Mouse (Mus musculus): ENCODE data around the gene Plac9a. TPM values are rescaled to one million over a fixed set of nuclear protein-coding genes. Genes with fewer than 3 reads are reported as not detected.

The Plac9a gene
- total and polyA plus RNA-seq, 2 experiments from 2014 or later = not detected

DNA sequence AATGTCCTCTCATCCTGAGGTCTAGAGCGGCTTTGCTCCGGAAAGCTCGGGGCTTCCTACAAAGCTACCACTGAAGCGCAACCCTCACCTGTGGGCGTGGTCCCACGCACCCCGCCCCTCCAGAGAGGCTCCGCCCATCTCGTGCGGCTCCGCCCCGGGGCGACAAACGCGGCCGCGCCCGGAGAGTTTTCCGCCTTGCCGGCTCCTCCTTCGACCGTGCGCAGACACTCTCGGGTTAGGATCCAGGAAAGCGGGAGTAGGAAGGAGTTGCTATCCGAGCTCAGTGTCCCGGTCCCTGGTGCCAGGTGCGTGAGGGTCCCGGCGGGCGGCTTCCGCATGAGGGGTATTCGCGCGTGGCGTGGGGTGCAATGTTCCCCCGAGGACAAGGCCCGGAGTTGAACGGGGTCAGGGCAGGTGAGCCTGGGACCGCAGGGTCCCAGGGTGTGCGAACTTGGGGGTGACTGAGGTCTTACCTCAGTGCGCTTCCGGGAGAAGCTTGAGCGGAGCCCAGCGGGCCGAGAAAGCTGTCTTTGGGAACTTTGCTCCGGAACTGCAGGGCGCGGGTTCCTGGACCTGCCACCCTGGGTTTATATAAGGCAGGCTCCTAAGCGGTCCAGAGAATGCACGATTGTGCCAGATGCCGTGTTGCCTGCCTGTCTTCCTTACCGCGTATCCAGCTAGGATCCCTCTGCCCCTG lies 60.8 kb downstream of the Plac9a start, which contains the start of gene Anxa11:
Gene Anxa11 (plus strand): TSS at position 166 of the 697 bp plus-strand sequence.
- Histone ChIP-seq H3K4me2 (ENCODE audit: low read depth, low read length, poor library complexity, severe bottlenecking) (peak within 1 kb of the TSS; percentile 91), H3K27ac (ENCODE audit: low read depth, low read length) (no peak within 1 kb of the TSS), H3K36me3 (ENCODE audit: insufficient read depth, low read length) (no peaks in the 10 kb centered on the region), H3K4me3 (ENCODE audit: low read depth, low read length) (peak within 1 kb of the TSS; percentile 41), H3K27me3 (ENCODE audit: insufficient read depth, low read length) (peaks cover 27% of the 10 kb centered on the region), H3K4me1 (ENCODE audit: insufficient read depth, low read length) (peaks cover 3% of the 10 kb centered on the region; the same call in 1 of the 2 replicates), H3K9ac (replicated peaks; ENCODE audit: low read length, poor library complexity, severe bottlenecking) (no peak within 1 kb of the TSS; the same call in 1 of the 2 replicates), H3K9me3 (ENCODE audit: low read length) (no peaks in the 10 kb centered on the region)
- ATAC-seq (ENCODE audit: low FRiP score) = no peak
- peak; percentile 12 for DNase-seq (ENCODE audit: low spot score)
- TF ChIP-seq CTCF (IDR thresholded peaks at IDR 0.05) = no peak
- under 1% methylated on average over 54 of the region's 54 CpGs for WGBS

DNA sequence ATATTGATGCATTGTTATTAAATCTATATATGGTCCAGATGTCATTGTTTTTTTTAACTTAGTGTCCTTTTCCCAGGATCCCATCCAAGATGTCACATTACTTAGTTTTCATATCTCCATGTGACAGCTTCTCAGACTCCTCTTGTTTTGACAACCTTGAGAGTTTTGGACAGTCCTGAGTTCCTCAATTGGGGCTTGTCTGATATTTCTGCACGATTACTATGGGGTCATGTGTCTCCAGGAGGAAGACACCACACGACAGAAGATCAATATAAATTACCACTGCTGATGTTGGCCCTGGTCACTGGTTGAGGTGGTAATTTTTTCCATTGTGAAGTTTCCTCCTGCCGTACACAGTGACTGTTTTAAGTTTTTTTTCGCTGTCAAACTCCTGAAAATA lies 61.3 kb downstream of the Plac9a start:
- Histone ChIP-seq H3K36me3 (ENCODE audit: insufficient read depth, low read length) (no peaks in the 10 kb centered on the region), H3K4me1 (ENCODE audit: insufficient read depth, low read length) (peaks cover 3% of the 10 kb centered on the region; the same call in 1 of the 2 replicates), H3K27ac (ENCODE audit: low read depth, low read length) (no peak overlapping the region), H3K9ac (replicated peaks; ENCODE audit: low read length, poor library complexity, severe bottlenecking) (no peak overlapping the region), H3K4me3 (ENCODE audit: low read depth, low read length) (peak overlapping the region; percentile 41), H3K4me2 (ENCODE audit: low read depth, low read length, poor library complexity, severe bottlenecking) (peak overlapping the region; percentile 91), H3K9me3 (ENCODE audit: low read length) (no peaks in the 10 kb centered on the region), H3K27me3 (ENCODE audit: insufficient read depth, low read length) (peaks cover 27% of the 10 kb centered on the region)
- DNase-seq (ENCODE audit: low spot score) = no peak
- no peak for ATAC-seq (ENCODE audit: low FRiP score)
- no peak for TF ChIP-seq CTCF (IDR thresholded peaks at IDR 0.05)
- under 1% methylated on average over 4 of the region's 4 CpGs for WGBS

DNA sequence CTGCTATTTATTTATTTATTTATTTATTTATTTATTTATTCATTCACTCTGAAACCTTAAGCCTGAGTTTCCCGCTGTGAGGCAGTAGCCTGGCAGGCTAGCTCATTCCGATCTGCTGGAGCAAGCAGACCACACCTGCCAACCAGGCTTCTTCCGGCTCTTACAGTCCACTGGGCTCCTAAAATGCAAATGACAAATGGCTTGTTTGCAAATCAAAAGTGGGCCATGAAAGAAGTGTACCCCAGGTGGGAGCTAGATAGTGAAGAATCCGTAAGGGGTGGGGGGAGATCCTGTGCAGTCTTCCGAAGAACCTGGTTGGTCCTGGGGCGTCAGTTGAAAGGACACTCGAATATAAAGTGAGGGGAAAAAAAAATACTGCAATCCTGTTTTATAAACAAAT lies 61.9 kb downstream of the Plac9a start:
- H3K9me3 ChIP-seq (ENCODE audit: low read length) = no peaks in the 10 kb centered on the region
- no peaks in the 10 kb centered on the region for H3K36me3 ChIP-seq (ENCODE audit: insufficient read depth, low read length)
- H3K4me1 ChIP-seq (ENCODE audit: insufficient read depth, low read length) = peaks cover 3% of the 10 kb centered on the region; the same call in 1 of the 2 replicates
- no peak overlapping the region for H3K9ac ChIP-seq (replicated peaks; ENCODE audit: low read length, poor library complexity, severe bottlenecking)
- WGBS = 15% methylated on average over 7 of the region's 7 CpGs
- H3K27me3 ChIP-seq (ENCODE audit: insufficient read depth, low read length) = peaks cover 27% of the 10 kb centered on the region
- ATAC-seq (ENCODE audit: low FRiP score) = no peak
- H3K27ac ChIP-seq (ENCODE audit: low read depth, low read length) = no peak overlapping the region
- H3K4me3 ChIP-seq (ENCODE audit: low read depth, low read length) = no peak overlapping the region
- H3K4me2 ChIP-seq (ENCODE audit: low read depth, low read length, poor library complexity, severe bottlenecking) = no peak overlapping the region
- TF ChIP-seq CTCF (IDR thresholded peaks at IDR 0.05) = no peak
- DNase-seq (ENCODE audit: low spot score) = no peak

DNA sequence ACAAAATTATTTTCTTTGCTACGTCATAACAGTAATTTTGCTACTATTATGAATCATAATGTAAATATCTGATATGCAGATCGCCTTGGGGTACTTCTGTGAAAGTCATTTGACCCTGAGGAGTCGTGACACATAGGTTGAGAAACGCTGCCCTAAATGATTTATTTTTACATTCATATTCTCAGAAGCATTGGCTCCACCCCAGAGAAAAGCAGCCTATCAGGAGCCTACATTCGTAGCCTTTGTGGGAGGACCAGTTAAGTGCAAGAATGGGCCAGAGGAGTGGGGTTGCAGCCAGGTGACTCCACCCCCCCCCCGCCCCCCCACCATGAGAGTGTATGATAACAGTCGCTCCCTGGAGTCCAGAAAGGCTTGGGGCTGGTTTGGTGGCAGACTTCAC lies 63.1 kb downstream of the Plac9a start:
- H3K27ac ChIP-seq (ENCODE audit: low read depth, low read length) = no peak overlapping the region
- H3K4me2 ChIP-seq (ENCODE audit: low read depth, low read length, poor library complexity, severe bottlenecking) = no peak overlapping the region
- no peak overlapping the region for H3K4me3 ChIP-seq (ENCODE audit: low read depth, low read length)
- ATAC-seq (ENCODE audit: low FRiP score) (no peak), DNase-seq (ENCODE audit: low spot score) (no peak)
- peaks cover 3% of the 10 kb centered on the region; the same call in 1 of the 2 replicates for H3K4me1 ChIP-seq (ENCODE audit: insufficient read depth, low read length)
- WGBS = 82% methylated on average over 7 of the region's 7 CpGs
- H3K9me3 ChIP-seq (ENCODE audit: low read length) = no peaks in the 10 kb centered on the region
- no peaks in the 10 kb centered on the region for H3K36me3 ChIP-seq (ENCODE audit: insufficient read depth, low read length)
- no peak for TF ChIP-seq CTCF (IDR thresholded peaks at IDR 0.05)
- no peak overlapping the region for H3K9ac ChIP-seq (replicated peaks; ENCODE audit: low read length, poor library complexity, severe bottlenecking)
- peaks cover 27% of the 10 kb centered on the region for H3K27me3 ChIP-seq (ENCODE audit: insufficient read depth, low read length)

DNA sequence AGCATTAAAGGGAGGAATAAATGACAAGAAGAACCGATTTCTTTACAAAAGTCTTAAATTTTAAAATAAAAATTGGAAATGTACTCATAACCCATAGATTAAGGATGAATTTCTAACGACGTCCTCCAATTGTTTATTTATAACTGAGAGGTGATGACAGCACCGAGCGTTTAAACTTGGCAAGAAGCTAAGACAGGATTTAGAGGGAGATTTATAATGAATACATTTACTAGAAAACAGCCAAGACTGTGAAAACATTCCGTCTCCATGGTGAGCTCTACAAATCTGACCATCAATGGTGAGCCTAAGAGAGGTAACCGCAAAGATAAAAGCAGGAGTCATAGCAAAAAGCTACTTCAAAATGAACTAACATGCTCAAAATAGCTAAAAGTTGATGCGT lies 64.5 kb downstream of the Plac9a start:
- Histone ChIP-seq H3K9ac (replicated peaks; ENCODE audit: low read length, poor library complexity, severe bottlenecking) (no peak overlapping the region), H3K36me3 (ENCODE audit: insufficient read depth, low read length) (no peaks in the 10 kb centered on the region), H3K4me1 (ENCODE audit: insufficient read depth, low read length) (peaks cover 3% of the 10 kb centered on the region; the same call in 1 of the 2 replicates), H3K9me3 (ENCODE audit: low read length) (no peaks in the 10 kb centered on the region), H3K4me3 (ENCODE audit: low read depth, low read length) (no peak overlapping the region), H3K4me2 (ENCODE audit: low read depth, low read length, poor library complexity, severe bottlenecking) (no peak overlapping the region), H3K27ac (ENCODE audit: low read depth, low read length) (no peak overlapping the region), H3K27me3 (ENCODE audit: insufficient read depth, low read length) (peaks cover 27% of the 10 kb centered on the region)
- DNase-seq (ENCODE audit: low spot score) (no peak), ATAC-seq (ENCODE audit: low FRiP score) (no peak)
- TF ChIP-seq CTCF (IDR thresholded peaks at IDR 0.05) = no peak
- 41% methylated on average over 8 of the region's 8 CpGs for WGBS

Other genes with a start within 250 kb of the Plac9a start
- 51.4 and 55.8 TPM in 2 replicates for gene Ppif, start 208.9 kb downstream of the Plac9a start, total RNA-seq (2014; rRNA removed)
- 50.2 and 52.2 TPM in 2 replicates for gene Ppif, start 208.9 kb downstream of the Plac9a start, polyA plus RNA-seq (2015; fragmentation: Nextera tagmentation; extraction: Ambion mirVana)
- 28.3 and 34.3 TPM in 2 replicates for gene Zcchc24, start 134.1 kb downstream of the Plac9a start, total RNA-seq (2014; rRNA removed)
- gene Zcchc24, start 134.1 kb downstream of the Plac9a start, polyA plus RNA-seq (2015; fragmentation: Nextera tagmentation; extraction: Ambion mirVana) = 13.9 and 15.3 TPM in 2 replicates
- gene Anxa11, start 60.9 kb downstream of the Plac9a start, total RNA-seq (2014; rRNA removed) = 2.7 and 3.0 TPM in 2 replicates
- 3.3 TPM in 2 replicates for gene Anxa11, start 60.9 kb downstream of the Plac9a start, polyA plus RNA-seq (2015; fragmentation: Nextera tagmentation; extraction: Ambion mirVana)
- 9.9 and 11.2 TPM in 2 replicates for gene Tmem254a, start 24.6 kb upstream of the Plac9a start, total RNA-seq (2014; rRNA removed)
- 6.5 and 10.4 TPM in 2 replicates for gene Tmem254a, start 24.6 kb upstream of the Plac9a start, polyA plus RNA-seq (2015; fragmentation: Nextera tagmentation; extraction: Ambion mirVana)
- not detected in 2 replicates for gene Cphx1, start 35.2 kb upstream of the Plac9a start, total RNA-seq (2014; rRNA removed)
- gene Cphx1, start 35.2 kb upstream of the Plac9a start, polyA plus RNA-seq (2015; fragmentation: Nextera tagmentation; extraction: Ambion mirVana) = 0.35 TPM in 1 of 2 replicates, not detected in the other
- 1.2 and 2.6 TPM in 2 replicates for gene Duxbl1, start 75.5 kb upstream of the Plac9a start, total RNA-seq (2014; rRNA removed)
- 1.2 and 1.3 TPM in 2 replicates for gene Duxbl1, start 75.5 kb upstream of the Plac9a start, polyA plus RNA-seq (2015; fragmentation: Nextera tagmentation; extraction: Ambion mirVana)
- gene Gm9780, start 139.6 kb upstream of the Plac9a start, total RNA-seq (2014; rRNA removed) = 4.9 and 5.9 TPM in 2 replicates
- 13.8 and 14.5 TPM in 2 replicates for gene Gm9780, start 139.6 kb upstream of the Plac9a start, polyA plus RNA-seq (2015; fragmentation: Nextera tagmentation; extraction: Ambion mirVana)
- 37.7 and 39.0 TPM in 2 replicates for gene Tmem254c, start 164.3 kb upstream of the Plac9a start, total RNA-seq (2014; rRNA removed)
- gene Tmem254c, start 164.3 kb upstream of the Plac9a start, polyA plus RNA-seq (2015; fragmentation: Nextera tagmentation; extraction: Ambion mirVana) = 36.2 and 49.6 TPM in 2 replicates
- gene Cphx2, start 178.4 kb upstream of the Plac9a start, total RNA-seq (2014; rRNA removed) = not detected in 2 replicates
- not detected in 2 replicates for gene Cphx2, start 178.4 kb upstream of the Plac9a start, polyA plus RNA-seq (2015; fragmentation: Nextera tagmentation; extraction: Ambion mirVana)
- not detected in 2 replicates for gene Cphx3, start 179.2 kb upstream of the Plac9a start, total RNA-seq (2014; rRNA removed)
- not detected in 2 replicates for gene Cphx3, start 179.2 kb upstream of the Plac9a start, polyA plus RNA-seq (2015; fragmentation: Nextera tagmentation; extraction: Ambion mirVana)
- 2.2 and 5.8 TPM in 2 replicates for gene Duxbl2, start 215.2 kb upstream of the Plac9a start, total RNA-seq (2014; rRNA removed)
- not detected in 2 replicates for gene Duxbl2, start 215.2 kb upstream of the Plac9a start, polyA plus RNA-seq (2015; fragmentation: Nextera tagmentation; extraction: Ambion mirVana)